Mouse (Mus musculus): ENCODE measurements around the gene Sh2d5. TPM values are rescaled to one million over a fixed set of nuclear protein-coding genes. Genes with fewer than 3 reads are reported as not detected.

Sh2d5 gene
- 0.31 TPM for polyA plus RNA-seq (2014; fragmentation: Illumina TruSeq; extraction: RNeasy Lipid Tissue Mini Kit (QIAGEN cat#74804))

DNA sequence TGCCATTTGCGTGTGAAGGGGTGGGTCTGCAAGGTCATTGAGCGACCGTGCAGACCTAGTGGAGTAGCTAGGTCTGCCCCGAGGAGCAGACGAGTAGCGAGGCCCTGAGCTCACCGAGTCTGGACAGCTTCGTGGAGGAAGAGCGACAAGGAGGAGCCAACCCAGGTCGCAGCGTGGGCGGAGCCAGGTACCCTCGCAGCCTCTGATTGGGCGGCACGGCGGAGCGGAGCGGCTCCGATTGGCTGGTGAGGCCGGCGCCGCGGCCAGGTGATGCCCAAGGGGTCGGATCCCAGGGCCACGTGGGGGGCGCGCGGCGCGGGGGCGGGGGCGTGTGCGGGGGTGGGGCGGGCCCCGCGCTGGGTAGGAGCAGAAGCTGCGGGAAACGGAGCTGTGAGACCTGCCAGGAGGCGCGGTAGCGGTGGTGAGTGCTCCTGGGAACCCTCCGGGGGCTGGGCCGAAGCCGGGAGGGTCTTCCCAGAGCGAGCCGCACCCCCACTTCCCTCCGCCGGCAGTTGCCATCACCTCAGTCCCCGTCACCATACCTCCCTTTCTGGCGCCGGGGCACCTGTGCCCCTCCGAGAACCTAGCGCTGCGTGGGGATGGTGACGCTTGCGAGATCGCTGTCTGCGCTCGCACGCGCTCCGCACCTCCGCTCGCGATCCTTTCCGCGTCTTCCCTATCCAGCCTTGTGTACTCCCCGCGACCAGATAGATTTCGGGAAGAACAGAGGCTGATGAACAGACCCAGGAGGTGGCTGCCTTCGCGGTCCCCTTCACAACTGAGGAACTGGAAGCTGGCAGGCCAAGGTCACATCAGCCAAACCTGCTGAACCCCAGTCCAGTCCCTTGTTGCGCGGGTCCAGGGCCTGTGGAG, at the start of gene Sh2d5, which contains the start of gene Kif17:
Gene Sh2d5 (plus strand): TSS at position 316 of the 873 bp plus-strand sequence.
Gene Kif17 (plus strand): TSS at position 348 of the 873 bp plus-strand sequence.

DNA sequence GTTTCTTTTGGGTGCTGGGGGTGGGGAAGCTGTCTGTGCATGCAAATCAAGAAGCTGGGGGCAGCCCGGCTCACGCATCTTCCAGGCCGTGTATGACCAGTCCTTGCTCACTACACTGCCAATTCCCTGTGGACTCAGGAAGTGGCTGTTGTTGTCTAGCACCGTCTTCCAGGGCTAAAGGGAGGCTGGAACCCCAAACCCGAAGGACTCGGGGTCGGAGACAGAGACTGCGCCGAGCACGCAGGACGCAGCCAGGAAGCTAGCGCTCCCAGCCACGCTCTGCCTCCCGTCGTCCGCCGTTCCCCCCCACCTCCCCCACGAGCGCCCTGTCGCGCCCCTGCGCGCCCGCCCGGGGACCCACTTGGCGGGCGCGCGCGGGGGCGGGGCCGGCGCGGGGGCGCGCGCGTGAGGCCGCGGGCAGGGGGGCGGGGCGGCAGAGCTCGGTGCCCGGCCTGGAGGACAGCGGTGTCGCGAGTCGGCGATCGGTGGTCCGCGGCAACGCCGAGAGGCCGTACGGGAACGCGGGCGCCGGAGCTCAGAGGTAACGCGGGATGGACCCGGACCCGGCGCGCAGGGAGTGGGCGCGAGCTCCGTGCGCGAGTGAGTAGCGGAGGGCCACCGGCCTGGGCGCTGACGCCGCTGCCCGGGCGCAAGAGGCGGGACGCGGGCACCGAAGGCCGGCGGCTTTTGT, 33.9 kb upstream of the Sh2d5 start, which contains the start of gene Hp1bp3:
Gene Hp1bp3 (plus strand): TSS at position 97 of the 691 bp plus-strand sequence.

GRCm38 (mm10) chr4:138304340-138305104, 54.3 kb downstream of the Sh2d5 start, which contains the start of gene Ddost:
Ddost (plus strand) TSS chr4:138304730.

Other genes starting within 250 kb of the Sh2d5 start
- 187 TPM for gene Hp1bp3, start 34.1 kb upstream of the Sh2d5 start, polyA plus RNA-seq (2014; fragmentation: Illumina TruSeq; extraction: RNeasy Lipid Tissue Mini Kit (QIAGEN cat#74804))
- not detected for gene Kif17, start within 50 bp of the Sh2d5 start, polyA plus RNA-seq (2014; fragmentation: Illumina TruSeq; extraction: RNeasy Lipid Tissue Mini Kit (QIAGEN cat#74804))
- gene Ddost, start 54.3 kb downstream of the Sh2d5 start, polyA plus RNA-seq (2014; fragmentation: Illumina TruSeq; extraction: RNeasy Lipid Tissue Mini Kit (QIAGEN cat#74804)): 23.1 TPM
- 52.8 TPM for gene Pink1, start 75.9 kb downstream of the Sh2d5 start, polyA plus RNA-seq (2014; fragmentation: Illumina TruSeq; extraction: RNeasy Lipid Tissue Mini Kit (QIAGEN cat#74804))
- not detected for gene Cda, start 117.6 kb downstream of the Sh2d5 start, polyA plus RNA-seq (2014; fragmentation: Illumina TruSeq; extraction: RNeasy Lipid Tissue Mini Kit (QIAGEN cat#74804))
- not detected for gene Fam43b, start 146.1 kb downstream of the Sh2d5 start, polyA plus RNA-seq (2014; fragmentation: Illumina TruSeq; extraction: RNeasy Lipid Tissue Mini Kit (QIAGEN cat#74804))
- 2.7 TPM for gene Mul1, start 184.3 kb downstream of the Sh2d5 start, polyA plus RNA-seq (2014; fragmentation: Illumina TruSeq; extraction: RNeasy Lipid Tissue Mini Kit (QIAGEN cat#74804))
- 45.8 TPM for gene Camk2n1, start 203.9 kb downstream of the Sh2d5 start, polyA plus RNA-seq (2014; fragmentation: Illumina TruSeq; extraction: RNeasy Lipid Tissue Mini Kit (QIAGEN cat#74804))